Mouse (Mus musculus) frontal cortex, postnatal 25 days (tissue): Measurements from ENCODE around the gene Folr2.
A peak's percentile ranks its signal among the peaks of the same experiment; 100 is the strongest.

Experiments
- DNase-seq, 2 experiments: peaks; one replicate each; pipeline ENCODE4 v3.0.0; 2022; ENCODE audit warnings: low spot score in 2 of 2

Gene Folr2

DNA sequence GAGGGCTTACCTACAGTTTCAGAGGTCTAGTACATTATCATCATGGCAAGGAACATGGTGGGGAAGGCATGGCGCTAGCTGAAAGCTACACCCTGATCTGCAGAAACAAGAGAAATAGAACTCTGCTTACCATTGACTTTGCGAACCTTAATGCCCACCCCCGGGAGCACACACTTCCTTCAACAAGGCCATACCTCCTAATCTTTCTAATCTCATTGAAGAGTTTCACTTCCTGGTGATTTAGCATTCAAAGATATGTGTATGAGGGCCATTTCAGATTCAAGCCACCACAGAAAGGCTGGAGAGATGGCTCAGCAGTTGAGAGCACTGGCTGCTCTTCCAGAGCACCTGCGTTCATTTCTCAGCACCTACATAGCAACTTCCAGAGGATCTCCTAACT lies at the start of gene Folr2:
Folr2 (minus strand) TSS at position 101 of the 400 bp plus-strand sequence.
- DNase-seq, result no peak

DNA sequence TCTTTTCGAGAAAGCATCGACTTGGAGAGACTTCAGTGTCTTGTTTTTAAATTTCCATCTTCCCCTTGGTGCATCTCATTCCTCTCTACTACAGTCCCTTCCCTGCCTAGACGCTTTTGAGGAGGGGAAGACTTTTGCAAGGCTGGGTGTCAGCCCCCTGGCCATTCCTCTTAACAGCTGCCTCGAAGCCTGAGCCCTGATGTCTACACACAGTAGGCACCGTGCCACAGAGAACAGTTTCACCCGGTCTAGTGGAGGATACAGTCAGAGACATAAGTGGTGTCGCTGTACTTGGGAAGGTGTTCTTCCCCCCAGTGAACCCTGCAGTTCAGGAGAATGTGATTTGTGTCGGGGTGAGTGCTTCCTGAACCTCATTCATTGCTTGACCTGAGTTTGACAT lies 49.7 kb upstream of the Folr2 start:
- no peak for DNase-seq

- DNase-seq, result no peak
These were observed 49.3 kb upstream of the Folr2 start, which contains the start of gene Tomt for GRCm38 (mm10) chr7:101906287-101906681. Gene Tomt (minus strand): TSS chr7:101906359.

DNA sequence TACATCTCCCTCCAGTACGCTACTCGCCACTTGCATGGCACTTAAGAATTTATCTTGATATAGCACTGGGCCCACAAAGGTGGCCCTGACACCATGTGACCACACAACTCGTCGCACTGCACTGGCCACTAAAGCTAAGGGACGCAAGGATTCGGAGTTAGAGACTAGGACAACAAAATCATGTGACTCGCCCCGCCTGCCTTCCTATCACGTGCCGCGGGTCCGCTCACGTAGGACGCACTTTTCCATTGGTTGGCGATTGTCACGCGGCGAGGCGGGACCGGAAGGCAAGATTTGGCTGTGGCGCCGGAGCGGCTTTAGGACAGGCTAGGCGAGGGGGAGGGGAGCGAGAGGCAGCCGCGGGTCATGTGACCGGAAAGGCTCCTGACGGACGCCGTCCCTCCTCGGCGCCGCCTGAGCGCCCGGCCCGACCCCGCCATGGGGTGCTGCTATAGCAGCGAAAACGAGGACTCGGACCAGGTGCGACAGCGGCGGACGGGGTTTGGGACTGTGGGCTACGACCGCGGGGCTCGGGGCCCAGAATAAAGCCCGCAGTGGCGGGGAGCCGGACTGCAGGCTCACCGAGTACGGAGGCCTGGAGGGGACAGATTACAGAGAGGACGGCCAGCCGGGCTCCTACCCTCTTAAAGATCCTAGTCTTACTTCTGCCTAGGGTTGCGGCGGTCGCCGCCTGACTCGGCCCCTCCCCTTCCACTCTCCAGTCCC lies 48.7 kb upstream of the Folr2 start, which contains the start of gene Lamtor1:
Lamtor1 (plus strand) TSS at position 344 of the 726 bp plus-strand sequence.
- DNase-seq, result peak; percentile 99

DNA sequence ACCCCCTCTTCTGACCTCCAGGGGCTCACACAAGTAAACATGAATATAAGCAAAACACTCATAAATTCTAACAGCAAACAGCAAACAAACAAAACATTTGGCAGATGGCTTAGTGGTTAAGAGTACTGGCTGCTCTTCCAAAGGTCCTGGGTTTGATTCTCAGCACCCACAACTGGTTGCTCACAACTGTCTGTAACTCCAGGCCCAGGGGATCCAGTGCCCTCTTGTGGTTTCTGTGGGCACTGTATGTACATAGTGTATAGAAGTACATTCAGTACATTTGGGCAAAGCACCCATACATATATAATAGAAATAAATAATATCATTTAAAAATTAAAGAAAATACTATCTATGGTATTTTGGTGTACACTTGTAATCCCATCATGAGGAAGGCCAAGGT lies 45.9 kb upstream of the Folr2 start:
- no peak for DNase-seq

DNA sequence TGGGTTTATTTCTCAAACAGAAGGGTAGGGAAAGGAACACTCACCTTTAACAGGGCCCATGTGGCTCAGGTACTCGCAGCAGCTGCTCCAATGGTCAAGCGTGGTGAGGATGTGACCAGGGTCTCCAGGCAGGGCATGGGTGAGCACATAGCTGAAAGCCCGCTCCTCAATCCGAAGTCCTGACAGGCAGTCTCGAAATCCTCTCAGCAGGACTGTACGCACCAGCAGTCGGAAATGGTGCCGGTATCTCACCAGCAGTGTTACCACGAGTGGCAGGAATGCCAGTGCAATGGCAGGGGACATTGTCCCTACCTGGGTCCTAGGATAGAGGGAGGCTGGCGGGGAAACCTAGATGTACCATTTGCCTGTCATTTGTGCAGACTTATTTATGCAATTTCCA lies 45.0 kb upstream of the Folr2 start:
- no peak for DNase-seq

DNA sequence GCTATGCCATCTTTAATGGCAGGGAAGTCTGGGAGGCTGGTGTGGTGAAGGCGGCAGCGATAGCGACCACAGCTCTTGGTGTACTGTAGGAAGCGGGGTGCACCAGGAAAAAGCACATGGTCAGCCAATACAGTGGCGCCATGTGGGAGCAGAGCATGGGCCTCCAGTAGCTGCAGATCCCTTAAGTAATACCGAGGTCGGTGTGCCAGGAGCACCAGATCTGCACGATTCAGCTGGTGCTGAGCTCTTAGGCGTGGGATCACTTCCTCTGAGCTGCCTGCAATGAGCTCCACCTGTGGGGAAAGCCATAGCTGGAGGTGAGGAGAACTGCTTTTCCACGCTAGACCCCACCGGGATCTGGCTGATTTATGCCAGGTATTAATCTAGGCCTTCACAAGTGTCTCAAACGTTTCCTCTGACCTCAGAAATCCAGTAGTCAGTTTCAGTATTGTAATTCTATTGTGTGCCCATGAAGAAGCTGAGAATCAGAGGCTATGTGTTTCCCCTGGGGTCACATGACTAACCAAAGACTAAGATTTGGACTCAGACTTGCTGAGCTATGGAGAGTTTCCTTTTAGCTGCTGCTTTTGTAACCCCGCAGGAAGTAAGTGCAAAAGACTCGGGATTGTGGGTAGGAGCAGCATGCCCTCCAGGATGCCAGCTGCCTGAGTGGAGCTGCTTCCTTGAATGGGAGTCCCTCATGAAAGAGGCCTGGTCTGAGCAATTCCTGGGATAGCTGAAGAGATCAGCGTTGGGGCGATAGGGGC lies 43.5 kb upstream of the Folr2 start:
- no peak for DNase-seq

- DNase-seq, result peak; percentile 92 to 95
These were observed 39.4 kb upstream of the Folr2 start for GRCm38 (mm10) chr7:101896104-101897066.

- no peak for DNase-seq
These were observed 38.7 kb upstream of the Folr2 start for GRCm38 (mm10) chr7:101895695-101896094.

DNA sequence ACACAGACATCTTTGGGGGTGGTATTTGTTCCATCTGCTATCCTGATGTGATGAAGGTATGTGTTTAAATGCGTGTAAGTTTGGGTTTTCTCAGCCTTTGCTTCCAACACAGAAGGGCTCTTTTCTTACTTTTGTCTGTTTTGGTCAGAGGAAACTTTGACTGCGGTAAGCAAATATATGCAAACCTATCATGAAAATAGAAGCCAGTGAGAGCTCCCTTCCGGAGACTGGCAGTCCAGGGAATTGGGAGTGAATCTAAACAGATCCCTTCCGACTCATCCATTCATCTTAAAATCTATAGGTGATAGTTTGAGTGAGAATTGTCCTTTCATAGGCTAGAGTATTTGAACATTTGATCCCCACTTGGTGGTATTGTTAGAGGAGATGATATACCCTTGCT lies 31.5 kb upstream of the Folr2 start:
- no peak for DNase-seq

DNA sequence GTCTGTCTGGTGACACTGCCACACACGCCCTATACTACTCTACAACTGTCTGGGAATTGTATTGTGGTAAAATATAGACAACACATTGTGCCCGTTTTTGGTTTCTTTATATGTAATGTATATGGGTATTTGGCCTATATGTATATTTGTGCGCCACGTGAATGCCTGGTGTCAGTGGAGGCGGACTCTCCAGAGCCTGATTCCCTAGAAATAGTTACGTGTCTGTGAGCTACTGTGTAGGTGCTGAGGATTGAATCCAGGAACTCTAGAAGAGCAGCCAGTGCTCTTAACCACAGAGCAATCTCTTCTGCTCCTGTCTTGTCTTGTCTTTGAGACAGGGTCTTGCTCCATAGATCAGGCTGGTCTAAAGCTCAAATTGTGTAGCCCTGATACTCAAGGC lies 29.3 kb upstream of the Folr2 start:
- no peak for DNase-seq

GRCm38 (mm10) chr7:101884160-101884559 lies 27.2 kb upstream of the Folr2 start:
- no peak for DNase-seq

GRCm38 (mm10) chr7:101882413-101883154 lies 25.6 kb upstream of the Folr2 start:
- DNase-seq, result no peak

DNA sequence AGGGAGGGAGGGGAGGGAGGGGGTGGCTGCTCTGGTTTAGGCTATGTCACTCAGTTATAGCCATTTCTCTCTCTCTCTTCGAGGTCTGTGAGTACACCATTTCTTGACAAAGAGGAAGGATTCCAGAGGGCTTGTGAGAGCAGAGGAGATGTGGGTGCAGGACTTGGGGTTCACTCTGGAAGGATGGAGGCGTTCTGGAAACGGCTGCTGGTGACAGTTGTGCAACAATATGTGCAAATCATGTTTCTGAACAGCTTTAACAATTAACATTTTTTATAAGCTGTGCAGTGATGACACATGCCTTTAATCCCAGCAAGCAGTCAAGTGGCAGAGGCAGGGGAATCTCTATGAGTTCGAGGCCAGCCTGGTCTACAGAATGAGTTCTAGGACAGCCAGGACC lies 23.9 kb upstream of the Folr2 start:
- no peak for DNase-seq

DNA sequence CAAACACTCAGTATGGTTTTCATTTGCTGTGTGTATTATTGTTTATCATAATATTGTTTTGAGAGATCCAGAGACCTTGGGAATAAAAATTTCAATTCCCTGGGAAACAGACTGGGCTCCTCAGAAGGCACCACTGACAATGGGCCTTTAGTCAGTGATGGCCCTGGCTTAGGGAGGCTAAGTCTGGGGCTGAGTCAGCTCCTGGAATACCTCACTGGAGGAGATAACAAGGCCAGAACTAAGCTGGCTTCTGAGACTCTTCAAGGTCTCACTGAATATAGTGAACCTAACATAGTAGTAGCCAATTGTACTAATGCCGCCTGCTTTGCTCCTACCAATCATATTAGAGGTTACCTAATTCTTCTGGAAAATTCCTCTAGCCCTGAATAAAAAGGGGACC lies 19.0 kb upstream of the Folr2 start:
- DNase-seq, result no peak

- no peak for DNase-seq
These were observed 14.3 kb upstream of the Folr2 start for GRCm38 (mm10) chr7:101871296-101871695.

- DNase-seq, result no peak
These were observed 13.6 kb upstream of the Folr2 start, which contains the start of gene Folr1 for GRCm38 (mm10) chr7:101870629-101871028. Gene Folr1 (minus strand): TSS chr7:101870788.

- no peak for DNase-seq
These were observed 12.1 kb upstream of the Folr2 start for GRCm38 (mm10) chr7:101869163-101869500.

GRCm38 (mm10) chr7:101868241-101869162 lies 11.5 kb upstream of the Folr2 start:
- no peak for DNase-seq

- DNase-seq, result no peak
These were observed 10.5 kb upstream of the Folr2 start for GRCm38 (mm10) chr7:101867482-101867881.
